Mouse (Mus musculus) heart, postnatal 0 days (tissue): ENCODE measurements around the gene Myo15b.

Experiments
- CTCF ChIP-seq: IDR thresholded peaks from 2 replicates; pipeline ENCODE4 v1.5.1; 2016; ENCODE audit warnings: antibody characterized with exemption, control low read depth, low read depth
- EP300 ChIP-seq: IDR thresholded peaks from 2 replicates; pipeline ENCODE4 v1.6.1; 2016; ENCODE audit warnings: antibody characterized with exemption, low read depth

- TF ChIP-seq EP300 (no peak), CTCF (no peak)
These were observed 31.0 kb downstream of the Myo15b start for GRCm38 (mm10) chr11:115889159-115889558.
